Mouse (Mus musculus) hindbrain, postnatal 0 days (tissue): Measurements from ENCODE around the gene Txnrd2. TPM values are rescaled to one million over a fixed set of nuclear protein-coding genes. Genes with fewer than 3 reads are reported as not detected.

Experiments
- ATAC-seq: fragments of 200-750 bp; cut with Nextera tagmentation; 2 replicates; pipeline ENCODE4 v1.8.0; 2017; ENCODE audit warnings: mild to moderate bottlenecking, moderate TSS enrichment, moderate library complexity
- DNase-seq: peaks from one replicate; pipeline ENCODE4 v3.0.0-alpha.2; 2015; ENCODE audit warnings: low spot score
- H3K27ac ChIP-seq: fragments of 300-500 bp; sonication (generic); 2 replicates; pipeline ENCODE4 v1.5.1; 2014; ENCODE audit warnings: mild to moderate bottlenecking
- H3K27me3 ChIP-seq: fragments of 300-500 bp; sonication (generic); 2 replicates; pipeline ENCODE4 v1.6.1; 2014; ENCODE audit warnings: low read length, mixed read lengths; ENCODE audit not compliant: insufficient read depth
- H3K36me3 ChIP-seq: fragments of 300-500 bp; sonication (generic); 2 replicates; pipeline ENCODE4 v1.6.1; 2014; ENCODE audit warnings: low read length, mixed read lengths; ENCODE audit not compliant: insufficient read depth
- H3K4me1 ChIP-seq: fragments of 300-500 bp; sonication (generic); 2 replicates; pipeline ENCODE4 v1.6.1; 2014; ENCODE audit warnings: antibody characterized with exemption, low read length, mixed read lengths; ENCODE audit not compliant: insufficient read depth
- H3K4me2 ChIP-seq: fragments of 300-500 bp; sonication (generic); 2 replicates; pipeline ENCODE4 v1.6.1; 2014; ENCODE audit warnings: low read depth, mild to moderate bottlenecking, low read length, moderate library complexity, mixed read lengths
- H3K4me3 ChIP-seq: fragments of 300-500 bp; sonication (generic); 2 replicates; pipeline ENCODE4 v1.5.1; 2014; ENCODE audit warnings: low read length
- H3K9ac ChIP-seq: fragments of 300-500 bp; sonication (generic); replicated peaks from 2 replicates; pipeline ENCODE4 v1.6.1; 2014; ENCODE audit warnings: mild to moderate bottlenecking, low read length, moderate library complexity, mixed read lengths
- H3K9me3 ChIP-seq: fragments of 300-500 bp; sonication (generic); 2 replicates; pipeline ENCODE4 v1.6.1; 2016; ENCODE audit warnings: low read length, mixed read lengths
- CTCF ChIP-seq: IDR thresholded peaks from 2 replicates; pipeline ENCODE4 v1.5.1; 2016; ENCODE audit warnings: antibody characterized with exemption, control low read depth, low read depth
- WGBS: fragments of 180-500 bp; shearing (Covaris S2); extraction: QIAGEN DNeasy Blood & Tissue Kit; methylation state at CpG from one replicate; pipeline ENCODE4 v1.1.7; 2014; 5-methylcytosine and 5-hydroxymethylcytosine counted together
- polyA plus RNA-seq: library from polyadenylated mRNA; unstranded; fragments of >200 nt; fragmentation: Nextera tagmentation; extraction: Ambion mirVana; gene quantifications from 2 replicates; pipeline ENCODE4 v1.2.1, GENCODE M21; 2015
- total RNA-seq: library from RNA; depleted of rRNA; stranded (reverse); fragments of >200 nt; gene quantifications from 2 replicates; pipeline ENCODE4 v1.2.3, GENCODE M21; 2014

Txnrd2 gene
- total and polyA plus RNA-seq, 2 experiments from 2014 or later = 23.1 to 41.8 TPM

GRCm38 (mm10) chr16:18387704-18388582 is 38.2 kb upstream of the Txnrd2 start:
- H3K4me1 ChIP-seq = peaks cover 25% of the 10 kb centered on the region
- WGBS = 29% methylated on average over 7 of the region's 7 CpGs
- no peak for TF ChIP-seq CTCF
- DNase-seq = no peak
- no peak overlapping the region for H3K9ac ChIP-seq
- no peak overlapping the region for H3K4me3 ChIP-seq
- H3K27me3 ChIP-seq = no peaks in the 10 kb centered on the region
- H3K36me3 ChIP-seq = no peaks in the 10 kb centered on the region
- H3K9me3 ChIP-seq = no peaks in the 10 kb centered on the region
- no peak overlapping the region for H3K4me2 ChIP-seq
- H3K27ac ChIP-seq = peak overlapping the region; percentile 60; the same call in 1 of the 2 replicates
- ATAC-seq = no peak; the same call in 1 of the 2 replicates

- Histone ChIP-seq H3K4me2 (no peak overlapping the region), H3K9me3 (no peaks in the 10 kb centered on the region), H3K27me3 (no peaks in the 10 kb centered on the region), H3K36me3 (no peaks in the 10 kb centered on the region), H3K27ac (peak overlapping the region; percentile 60), H3K4me1 (peaks cover 30% of the 10 kb centered on the region), H3K9ac (no peak overlapping the region), H3K4me3 (no peak overlapping the region)
- 58% methylated on average over 14 of the region's 14 CpGs for whole genome bisulfite sequencing
- no peak for TF ChIP-seq CTCF
- DNase-seq (no peak), ATAC-seq (no peak)
Measured at GRCm38 (mm10) chr16:18388583-18389435, 37.4 kb upstream of the Txnrd2 start.

GRCm38 (mm10) chr16:18390399-18390798 is 35.8 kb upstream of the Txnrd2 start:
- Histone ChIP-seq H3K4me1 (peaks cover 37% of the 10 kb centered on the region), H3K4me2 (no peak overlapping the region), H3K9me3 (no peaks in the 10 kb centered on the region), H3K36me3 (no peaks in the 10 kb centered on the region), H3K9ac (no peak overlapping the region), H3K27ac (no peak overlapping the region), H3K4me3 (no peak overlapping the region), H3K27me3 (no peaks in the 10 kb centered on the region)
- TF ChIP-seq CTCF = no peak
- DNase-seq = no peak
- ATAC-seq = no peak
- 71% methylated on average over 6 of the region's 6 CpGs for WGBS

GRCm38 (mm10) chr16:18391127-18391526 is 35.1 kb upstream of the Txnrd2 start:
- Histone ChIP-seq H3K4me1 (peaks cover 43% of the 10 kb centered on the region), H3K27me3 (no peaks in the 10 kb centered on the region), H3K36me3 (no peaks in the 10 kb centered on the region), H3K4me2 (no peak overlapping the region), H3K4me3 (no peak overlapping the region), H3K9ac (no peak overlapping the region), H3K27ac (no peak overlapping the region), H3K9me3 (no peaks in the 10 kb centered on the region)
- ATAC-seq (no peak), DNase-seq (no peak)
- no peak for TF ChIP-seq CTCF
- 98% methylated on average over 3 of the region's 3 CpGs for WGBS

- Histone ChIP-seq H3K27me3 (no peaks in the 10 kb centered on the region), H3K4me3 (no peak overlapping the region), H3K4me1 (peaks cover 48% of the 10 kb centered on the region), H3K4me2 (no peak overlapping the region), H3K36me3 (no peaks in the 10 kb centered on the region), H3K27ac (no peak overlapping the region), H3K9ac (no peak overlapping the region), H3K9me3 (no peaks in the 10 kb centered on the region)
- ATAC-seq = no peak
- 74% methylated on average over 3 of the region's 3 CpGs for WGBS
- no peak for TF ChIP-seq CTCF
- no peak for DNase-seq
Measured at GRCm38 (mm10) chr16:18391728-18392127, 34.5 kb upstream of the Txnrd2 start.

- peak overlapping the region; percentile 51 for H3K4me3 ChIP-seq
- no peaks in the 10 kb centered on the region for H3K27me3 ChIP-seq
- peak; percentile 72 for TF ChIP-seq CTCF
- peak; percentile 89 for DNase-seq
- H3K4me2 ChIP-seq = peak overlapping the region; percentile 97
- peaks cover 40% of the 10 kb centered on the region for H3K4me1 ChIP-seq
- H3K27ac ChIP-seq = peak overlapping the region; percentile 72
- under 1% methylated on average over 63 of the region's 63 CpGs for WGBS
- peaks cover 9% of the 10 kb centered on the region for H3K36me3 ChIP-seq
- H3K9ac ChIP-seq = peak overlapping the region; percentile 74
- peak; percentile 81 for ATAC-seq
- no peaks in the 10 kb centered on the region for H3K9me3 ChIP-seq
Measured at GRCm38 (mm10) chr16:18392469-18393426, 33.4 kb upstream of the Txnrd2 start.
